10 mouse cellular contexts compared by ENCODE assay signal in the genomic region with DNA sequence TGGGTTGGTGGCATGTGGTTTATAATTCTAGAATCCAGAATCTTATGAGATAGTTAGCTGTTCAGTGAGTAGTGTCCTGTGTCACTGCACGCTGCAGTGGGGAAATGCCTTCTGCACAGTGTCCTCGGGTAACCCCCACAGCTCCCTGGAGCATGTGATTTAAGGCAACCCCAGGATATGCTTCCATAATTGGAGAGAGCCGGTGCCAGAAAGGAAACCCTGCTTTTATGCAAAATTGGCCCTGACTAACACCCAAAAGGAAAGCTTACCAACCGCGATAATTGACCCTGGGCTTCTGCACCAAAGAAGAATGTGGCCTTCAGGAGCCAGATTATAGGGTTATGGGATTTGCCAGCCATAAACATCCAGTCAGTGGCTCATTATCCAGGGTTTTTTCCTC.
DNase-seq lines count a peak whose midpoint lies in the region; ATAC-seq and TF ChIP-seq lines count a peak whose summit lies in the region.
"Had no signal": no experiment of that assay in that cellular context is flagged by ENCODE, and none has a peak within 500 bp of the region (broad histone marks: within the 10 kb centered on the region; RNA-seq: fewer than 3 reads in every experiment).

No protein-coding gene starts in this region.

- WGBS in heart, adult 2 months: 25% methylated on average over 5 of the region's 5 CpGs
- WGBS in heart, embryonic 10.5 days: 74% methylated on average over 5 of the region's 5 CpGs
- WGBS in embryonic facial prominence, embryonic 15.5 days: 31% methylated on average over 5 of the region's 5 CpGs

- no peak for TF ChIP-seq CTCF in heart, adult 2 months (IDR thresholded peaks at IDR 0.05)

- no peaks in the 10 kb centered on the region for H3K27me3 ChIP-seq in heart, adult 2 months (ENCODE audit: control insufficient read depth, insufficient read depth, low read length)
- no peaks in the 10 kb centered on the region for H3K27me3 ChIP-seq in heart, embryonic 10.5 days (ENCODE audit: insufficient read depth, poor library complexity, severe bottlenecking)
- H3K27me3 ChIP-seq in embryonic facial prominence, embryonic 15.5 days: no peaks in the 10 kb centered on the region
- H3K27me3 ChIP-seq: neural tube, embryonic 13.5 days had no signal

- ATAC-seq in embryonic facial prominence, embryonic 15.5 days (ENCODE audit: insufficient number of reproducible peaks, low FRiP score, low TSS enrichment, low read depth): peak; percentile 67

- intact Hi-C loops in heart, adult 2 months (cut with DNase I): no loop called here

- peak; percentile 30 to 40 for DNase-seq in heart, adult 2 months
- DNase-seq in heart, embryonic 10.5 days (ENCODE audit: low spot score): no peak
- peak; percentile 43 for DNase-seq in adipocyte (ENCODE audit: low spot score)
- peak; percentile 54 for DNase-seq in kidney, postnatal 10 days
- DNase-seq in spleen, adult 18-20 months: no peak
- no peak for DNase-seq in spleen, postnatal 10 days (ENCODE audit: low spot score in 2 of 2)
- DNase-seq: lung, adult 2 months; thymus, adult 2 months had no signal

- no peak for TF ChIP-seq POLR2A in heart, adult 2 months (IDR thresholded peaks at IDR 0.05; ENCODE audit: insufficient read depth, low read depth, low read length)

- no peaks in the 10 kb centered on the region for H3K79me2 ChIP-seq in heart, adult 2 months (replicated peaks; ENCODE audit: control insufficient read depth, insufficient read depth, low read length)

- no peak overlapping the region for H3K4me3 ChIP-seq in heart, adult 2 months
- no peak overlapping the region for H3K4me3 ChIP-seq in heart, embryonic 10.5 days
- H3K4me3 ChIP-seq in embryonic facial prominence, embryonic 15.5 days (replicated peaks): no peak overlapping the region
- H3K4me3 ChIP-seq: neural tube, embryonic 13.5 days had no signal

- no peaks in the 10 kb centered on the region for H3K9me3 ChIP-seq in heart, embryonic 10.5 days
- no peaks in the 10 kb centered on the region for H3K9me3 ChIP-seq in embryonic facial prominence, embryonic 15.5 days (replicated peaks)
- H3K9me3 ChIP-seq: neural tube, embryonic 13.5 days had no signal

- H3K4me2 ChIP-seq in embryonic facial prominence, embryonic 15.5 days (replicated peaks): no peak overlapping the region
- H3K4me2 ChIP-seq: neural tube, embryonic 13.5 days had no signal

- no peak overlapping the region for H3K27ac ChIP-seq in heart, adult 2 months
- H3K27ac ChIP-seq in heart, embryonic 10.5 days: no peak overlapping the region
- H3K27ac ChIP-seq in embryonic facial prominence, embryonic 15.5 days (replicated peaks): no peak overlapping the region
- H3K27ac ChIP-seq: neural tube, embryonic 13.5 days had no signal

- peaks cover 6% of the 10 kb centered on the region; the same call in 1 of the 2 replicates for H3K36me3 ChIP-seq in heart, adult 2 months (ENCODE audit: control insufficient read depth, insufficient read depth, low read length)
- H3K36me3 ChIP-seq in heart, embryonic 10.5 days: no peaks in the 10 kb centered on the region
- no peaks in the 10 kb centered on the region for H3K36me3 ChIP-seq in embryonic facial prominence, embryonic 15.5 days
- H3K36me3 ChIP-seq: neural tube, embryonic 13.5 days had no signal

- peaks cover 7% of the 10 kb centered on the region for H3K4me1 ChIP-seq in heart, adult 2 months (ENCODE audit: control insufficient read depth, insufficient read depth, low read length)
- H3K4me1 ChIP-seq in heart, embryonic 10.5 days: no peaks in the 10 kb centered on the region
- H3K4me1 ChIP-seq in embryonic facial prominence, embryonic 15.5 days: 0 out of 2 replicates have a peak, but pooled peaks cover 5% of the 10 kb centered on the region

- no peak overlapping the region for H3K9ac ChIP-seq in heart, adult 2 months (ENCODE audit: low read depth, low read length)
- no peak overlapping the region for H3K9ac ChIP-seq in embryonic facial prominence, embryonic 15.5 days
- H3K9ac ChIP-seq: neural tube, embryonic 13.5 days had no signal

- no peak for TF ChIP-seq EP300 in heart, adult 2 months (IDR thresholded peaks at IDR 0.05; ENCODE audit: insufficient read depth, low read depth, low read length)

Comparison
In these comparisons a context has a peak if more than half of its experiments do, and no peak if none do; other contexts are left out.
1. DNase-seq: peak in heart, adult 2 months (2 of 2), adipocyte (single experiment) and kidney, postnatal 10 days (single experiment); none in heart, embryonic 10.5 days (single experiment), spleen, adult 18-20 months (0 of 2) and spleen, postnatal 10 days (0 of 2).